Mouse (Mus musculus) adrenal gland, postnatal 4 days (tissue): ENCODE measurements around the gene Morf4l1. TPM values are rescaled to one million over a fixed set of nuclear protein-coding genes. Genes with fewer than 3 reads are reported as not detected.
"Not testable (repeated sequence)": the region's sequence is repeated elsewhere in the genome, so short reads cannot be mapped to it uniquely, and the experiment has no call there.

Experiments used
- DNase-seq, 2 experiments: peaks; one replicate each; pipeline ENCODE4 v3.0.0; 2021 to 2022; ENCODE audit warnings: low spot score in 2 of 2, mixed read lengths in 2 of 2
- total RNA-seq, 2 experiments: library from RNA; stranded (reverse); gene quantifications; 2 replicates each; pipeline ENCODE4 v1.2.3; 2021

Gene Morf4l1
- total RNA-seq, 2 experiments from 2014 or later, result 348 to 362 TPM

DNA sequence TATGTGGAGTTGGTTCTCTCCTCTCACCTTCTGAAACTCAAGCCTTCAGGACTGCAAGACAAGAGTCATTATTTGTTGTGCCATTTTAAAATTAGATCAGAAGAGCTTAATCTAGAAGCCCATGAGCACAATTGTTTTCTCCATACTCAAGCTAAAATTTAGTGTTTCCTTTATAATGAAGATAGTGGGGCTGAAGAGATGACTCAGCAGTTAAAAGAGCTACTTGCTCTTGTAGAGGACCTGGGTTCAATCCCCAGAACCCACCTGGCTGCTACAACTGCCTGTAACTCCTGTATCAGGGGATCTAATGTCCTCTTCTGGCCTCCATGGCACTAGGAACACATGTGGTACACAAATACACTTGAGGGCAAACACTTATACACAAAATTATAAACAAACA, 2.7 kb upstream of the Morf4l1 start:
- no peak for DNase-seq

DNA sequence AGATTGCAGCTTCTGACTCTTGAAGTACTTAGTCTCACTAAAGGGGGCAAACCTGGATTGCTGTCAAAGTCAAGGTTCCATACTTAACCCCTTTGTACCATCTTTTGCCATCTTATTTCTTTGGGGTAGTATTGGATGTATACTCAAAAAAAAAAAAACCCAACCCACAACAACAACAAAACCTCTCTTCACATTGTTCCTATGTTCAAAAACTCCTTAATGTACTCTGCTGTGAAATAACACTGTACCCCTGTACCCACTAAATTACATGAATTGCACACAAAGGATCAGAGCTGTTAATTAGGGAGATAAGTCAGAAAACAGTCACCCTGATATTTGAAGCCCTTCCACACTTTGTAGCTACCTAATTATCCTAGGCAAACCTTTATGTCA, 730 bp upstream of the Morf4l1 start:
- DNase-seq, result no peak

DNA sequence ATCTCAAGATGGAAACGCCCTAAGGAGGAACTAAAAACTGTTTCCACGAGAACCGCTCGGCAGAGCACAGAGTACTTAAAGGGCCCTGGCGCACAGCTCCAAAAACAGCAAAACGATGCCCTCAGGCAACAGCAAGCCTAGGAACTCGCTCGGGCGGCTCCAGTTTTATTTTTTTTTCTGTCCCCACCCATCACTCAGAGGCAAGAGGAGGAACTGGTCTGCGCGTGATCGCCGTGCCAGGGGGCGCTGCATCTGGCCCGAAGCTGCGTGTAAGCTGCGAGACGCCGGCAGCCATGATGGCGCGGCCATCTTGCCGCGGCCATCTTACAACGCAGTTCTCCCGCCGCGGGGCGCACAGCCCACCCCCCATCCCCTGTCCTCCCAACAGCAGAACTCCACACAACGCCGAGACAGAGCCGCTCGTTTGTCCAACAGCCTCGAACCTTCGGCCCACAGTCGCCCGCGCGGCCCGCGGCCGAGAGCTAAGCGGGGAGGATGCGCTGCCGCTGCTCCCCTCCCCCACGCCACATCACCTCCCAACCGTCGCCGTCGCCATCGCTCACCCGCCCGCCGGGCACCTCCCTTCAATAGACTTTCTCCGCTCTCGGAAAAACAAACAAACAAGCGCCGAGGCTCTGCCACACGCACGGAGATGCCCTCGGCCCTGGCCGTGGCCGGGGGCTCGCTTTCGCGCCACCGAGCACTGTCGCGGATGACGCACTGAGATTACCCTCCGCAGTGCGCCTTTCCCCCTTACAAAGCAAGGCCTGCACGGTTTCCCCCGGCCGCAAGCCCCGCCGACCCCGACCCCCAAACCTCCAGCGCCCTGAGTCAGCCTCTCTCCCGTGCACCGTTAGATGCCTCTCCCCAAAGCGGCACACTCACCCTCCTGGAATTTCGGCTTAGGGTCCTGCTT, 665 bp downstream of the Morf4l1 start:
- DNase-seq, result peak; percentile 68 to 71

DNA sequence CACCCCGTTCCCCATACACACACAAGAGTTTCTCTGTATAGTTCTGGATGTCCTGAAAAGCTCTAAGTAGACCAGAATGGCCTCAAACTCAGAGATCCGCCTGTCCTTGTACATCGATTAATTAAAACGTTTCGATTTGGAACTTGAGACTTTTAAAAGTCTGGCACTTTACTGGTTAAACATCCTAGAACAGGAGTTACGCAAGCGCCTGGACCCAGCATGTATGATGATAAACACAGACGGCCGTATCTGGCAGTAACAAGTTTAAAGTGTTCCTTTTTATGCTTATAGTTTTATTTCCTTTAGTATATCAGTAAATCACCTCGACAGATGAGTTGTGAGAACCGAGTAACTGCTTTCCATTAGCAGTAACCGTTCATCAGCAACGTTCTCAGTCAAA, 1.4 kb downstream of the Morf4l1 start:
- no peak for DNase-seq

DNA sequence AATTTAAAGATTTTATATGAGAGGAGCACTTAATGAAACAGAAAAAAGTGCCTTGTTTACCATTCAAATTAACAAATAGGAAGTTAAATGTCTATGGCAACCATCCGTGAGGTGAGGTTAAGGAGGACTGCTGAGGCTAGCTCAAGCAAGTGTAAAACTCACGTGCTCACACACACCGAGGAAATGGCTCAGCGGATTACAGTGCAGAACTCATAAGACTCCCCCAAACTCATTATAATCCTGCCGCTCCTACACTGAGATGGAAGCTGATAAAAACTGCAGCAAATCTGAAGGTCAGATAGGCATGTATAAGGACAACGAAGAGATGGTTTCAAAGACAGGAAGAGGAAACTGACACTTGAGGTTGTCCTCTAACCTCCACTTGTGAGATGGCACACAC, 5.2 kb downstream of the Morf4l1 start:
- no peak for DNase-seq

DNA sequence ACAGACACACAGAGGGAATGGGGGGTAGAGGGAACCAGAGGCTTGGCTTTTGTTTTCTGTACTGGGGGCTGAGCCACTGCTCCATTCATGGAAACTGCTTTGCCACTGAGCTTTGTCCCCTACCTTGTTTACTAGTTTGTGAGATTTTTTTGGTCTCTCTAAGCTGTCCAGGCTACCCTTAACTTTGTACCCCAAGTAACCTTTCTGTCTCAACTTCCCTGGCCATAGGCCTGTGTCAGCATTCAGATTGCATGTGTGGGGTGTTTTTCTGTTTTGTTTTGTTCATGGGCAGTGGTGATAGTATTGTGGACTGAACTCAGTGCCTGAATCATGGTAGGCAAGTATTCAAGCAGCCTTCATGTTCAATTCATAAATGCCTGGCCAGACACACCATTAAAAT, 6.3 kb downstream of the Morf4l1 start:
- DNase-seq, result no peak

DNA sequence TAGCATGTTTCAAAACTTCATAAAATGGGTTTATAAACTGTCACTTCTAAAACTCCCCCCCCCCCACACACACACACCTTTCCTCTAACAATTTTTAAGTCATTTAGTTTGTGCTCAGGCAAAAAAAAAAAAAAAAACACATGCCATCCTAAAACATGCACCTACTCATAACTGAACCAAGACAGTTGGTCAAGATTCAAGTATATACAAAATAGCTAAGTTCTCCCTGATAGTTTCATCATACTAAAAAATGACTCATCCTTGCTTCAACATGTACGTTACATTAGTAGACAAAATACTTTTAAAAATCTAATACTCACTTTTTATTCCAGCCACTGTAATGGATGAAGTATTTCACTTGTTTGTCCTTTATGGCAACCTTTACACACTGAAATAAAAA, 7.7 kb downstream of the Morf4l1 start:
- no peak for DNase-seq

DNA sequence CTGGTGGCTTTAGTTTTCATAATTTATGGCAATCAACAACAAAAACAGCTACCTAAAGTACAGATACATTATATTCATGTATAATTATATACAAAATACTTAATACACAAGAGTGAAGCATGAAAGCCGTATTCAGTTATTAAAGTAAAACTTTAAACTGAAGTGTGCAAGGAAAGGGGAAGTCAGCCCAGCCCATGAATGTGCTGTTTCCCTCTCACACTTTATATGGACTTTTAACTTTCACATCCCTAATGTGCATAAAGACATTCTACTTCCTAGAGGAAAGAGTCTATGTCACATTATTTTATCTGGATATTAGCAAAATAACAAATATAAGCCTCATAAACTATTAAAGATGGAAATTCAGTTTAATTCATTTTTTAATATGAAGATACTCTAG, 9.1 kb downstream of the Morf4l1 start:
- DNase-seq, result no peak

DNA sequence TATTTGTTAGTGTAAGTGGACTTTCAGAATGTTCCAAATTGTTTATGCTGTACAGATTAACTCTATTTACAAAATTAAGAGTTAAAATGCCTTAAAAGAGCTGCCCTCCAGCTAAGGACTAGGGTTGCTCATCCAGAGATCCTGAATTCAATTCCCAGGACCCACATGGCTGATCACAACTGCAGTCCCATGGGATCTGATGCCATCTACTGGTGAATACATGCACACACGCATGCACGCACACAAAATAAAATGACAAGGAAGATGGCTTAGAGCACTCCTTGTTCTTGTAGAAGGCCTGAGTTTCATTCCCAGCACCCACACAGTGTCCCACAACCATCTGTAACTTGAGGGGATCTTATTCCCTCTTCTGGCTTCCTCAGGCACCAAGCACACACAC, 13.8 kb downstream of the Morf4l1 start:
- no peak for DNase-seq

DNA sequence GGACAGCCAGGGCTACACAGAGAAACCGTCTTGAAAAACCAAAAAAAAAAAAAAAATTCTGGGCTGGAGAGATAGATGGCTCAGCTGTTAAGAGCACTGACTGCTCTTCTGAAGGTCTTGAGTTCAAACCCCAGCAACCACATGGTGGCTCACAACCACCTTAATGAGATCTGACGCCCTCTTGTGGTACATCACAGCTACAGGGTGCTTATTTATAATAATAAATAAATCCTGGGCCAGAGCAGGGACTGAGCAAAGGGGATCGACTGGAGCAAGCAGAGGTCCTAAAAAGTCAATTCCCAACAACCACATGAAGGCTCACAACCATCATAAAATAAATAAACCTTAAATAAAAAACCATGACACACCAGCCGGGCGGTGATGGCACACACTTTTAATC, 15.6 kb downstream of the Morf4l1 start:
- no peak for DNase-seq

DNA sequence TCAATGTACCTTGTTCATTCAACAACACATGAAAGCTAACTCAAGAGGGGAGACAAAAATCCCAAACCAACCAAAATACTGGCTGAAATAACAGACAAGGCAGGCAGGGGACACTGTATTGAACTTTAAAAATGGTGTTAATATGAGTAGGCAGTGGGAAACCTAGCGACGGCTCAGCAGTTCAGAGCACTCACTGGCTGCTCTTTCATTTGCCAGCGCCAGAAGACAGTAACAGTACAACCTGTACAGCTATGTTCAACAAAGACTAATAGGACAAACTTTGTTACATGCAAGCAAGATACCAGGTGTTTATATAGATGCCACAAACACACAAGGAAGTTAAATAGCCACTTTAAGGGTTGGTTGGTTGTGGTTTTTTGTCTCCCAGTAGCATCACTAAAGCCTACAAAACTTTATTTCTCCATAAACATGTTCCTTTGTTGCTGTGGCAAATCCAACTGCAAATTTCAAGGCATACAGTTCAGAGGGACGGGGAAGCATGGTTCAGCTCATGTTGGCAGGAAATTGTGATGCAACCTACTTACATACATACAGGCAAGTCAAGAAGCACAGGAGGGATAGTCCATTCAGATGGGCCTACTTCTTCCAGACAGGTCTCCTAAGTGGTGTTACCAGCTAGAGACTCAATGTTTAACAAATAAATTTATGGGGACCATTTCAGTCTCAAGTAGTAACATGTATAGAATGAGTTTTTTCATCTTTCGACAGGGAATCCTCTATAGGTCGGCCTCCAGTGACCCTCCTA, 25.1 kb downstream of the Morf4l1 start:
- DNase-seq, result no peak

DNA sequence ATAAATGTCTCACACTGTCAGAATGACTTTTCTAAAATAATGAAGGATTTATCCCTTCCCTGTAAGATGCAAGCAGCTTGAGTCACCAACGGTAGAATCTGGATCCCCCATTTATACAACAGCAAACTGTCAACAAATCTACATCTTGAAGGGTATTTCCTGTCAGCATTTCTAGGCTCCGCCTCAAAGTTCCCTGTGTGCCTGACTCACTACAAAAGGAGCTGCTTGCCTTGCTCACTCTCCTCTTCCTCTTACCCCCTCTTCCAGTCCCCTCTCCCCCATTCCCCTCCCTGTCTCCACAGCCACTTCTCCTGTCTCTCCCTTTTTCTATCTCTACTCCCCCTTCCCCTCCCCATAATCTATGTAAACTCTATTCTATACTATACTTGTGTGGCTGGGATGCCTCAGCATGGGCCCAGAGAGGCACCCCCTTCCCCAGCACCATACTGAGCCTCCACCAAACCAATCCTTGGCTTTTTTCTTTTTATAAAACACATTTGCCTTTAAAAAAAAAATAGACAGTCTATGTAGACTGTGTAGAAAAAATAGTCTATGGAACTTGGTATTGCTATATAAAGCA, 26.6 kb downstream of the Morf4l1 start:
- DNase-seq, result no peak

DNA sequence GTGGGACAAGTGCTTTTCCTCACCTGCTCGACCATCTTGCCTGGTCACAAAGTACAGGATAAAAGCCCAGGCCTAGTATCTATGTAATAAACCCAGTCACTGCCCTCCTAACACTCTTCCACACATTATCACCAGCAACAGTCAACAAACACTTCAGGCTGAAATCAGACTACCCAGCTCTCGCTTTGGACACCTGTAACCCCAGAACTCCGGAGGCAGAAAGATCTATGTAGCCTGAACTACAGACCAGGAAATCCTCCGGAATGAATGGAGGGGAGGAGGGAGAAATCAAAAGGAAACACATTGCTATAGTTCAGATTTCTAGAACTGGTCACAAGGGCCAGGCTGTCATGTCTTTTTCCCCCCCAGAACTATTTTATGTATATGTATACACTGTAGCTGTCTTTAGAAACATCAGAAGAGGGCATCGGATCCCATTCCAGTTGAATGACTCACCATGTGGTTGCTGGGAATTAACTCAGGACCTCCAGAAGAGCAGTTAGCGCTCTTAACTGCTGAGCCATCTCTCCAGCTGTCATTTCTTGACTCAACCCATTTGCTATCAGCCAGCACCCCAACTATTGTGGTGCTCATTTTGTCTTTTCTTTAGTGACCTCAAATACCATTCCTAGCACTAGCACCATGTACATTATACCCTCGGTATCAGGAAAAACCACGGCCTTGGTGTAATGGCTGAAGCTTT, 29.7 kb downstream of the Morf4l1 start:
- DNase-seq, result no peak

DNA sequence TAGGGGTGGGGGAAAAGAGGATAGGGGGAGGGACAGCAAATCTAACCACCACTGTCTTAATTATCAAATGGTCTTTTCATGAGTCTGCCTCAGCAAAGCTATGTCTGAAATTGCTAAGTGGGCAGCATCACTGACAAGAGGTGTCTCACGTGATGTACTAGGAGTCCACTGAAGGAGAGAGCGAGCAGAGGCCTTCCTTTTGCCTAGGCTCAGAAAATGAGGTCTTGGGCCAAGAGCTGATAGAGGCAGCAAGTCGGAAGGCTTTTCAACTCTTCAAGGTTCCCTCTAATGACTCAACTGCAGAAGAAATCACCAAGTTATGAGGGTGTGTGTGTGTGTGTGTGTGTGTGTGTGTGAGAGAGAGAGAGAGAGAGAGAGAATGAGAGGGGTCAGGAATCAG, 30.4 kb downstream of the Morf4l1 start:
- DNase-seq, result no peak

DNA sequence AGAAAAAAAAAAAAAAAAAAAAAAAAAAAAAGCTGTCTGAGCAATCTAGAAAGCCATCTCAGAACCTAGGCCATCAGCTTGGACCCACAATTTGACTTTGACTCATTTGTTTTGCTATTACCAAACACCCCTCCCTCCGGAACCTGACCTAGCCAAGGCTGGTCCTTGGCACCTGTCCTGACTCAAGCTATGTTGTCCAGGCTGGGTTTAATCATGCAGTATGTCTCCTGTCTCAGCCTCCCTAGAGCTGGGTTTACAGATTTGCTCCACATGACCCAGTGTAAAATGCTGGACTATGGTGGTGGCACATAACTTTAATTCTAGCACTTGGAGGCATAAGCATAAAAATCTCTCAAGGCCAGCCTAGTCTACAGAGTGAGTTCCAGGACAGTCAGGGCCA, 31.6 kb downstream of the Morf4l1 start:
- no peak for DNase-seq

DNA sequence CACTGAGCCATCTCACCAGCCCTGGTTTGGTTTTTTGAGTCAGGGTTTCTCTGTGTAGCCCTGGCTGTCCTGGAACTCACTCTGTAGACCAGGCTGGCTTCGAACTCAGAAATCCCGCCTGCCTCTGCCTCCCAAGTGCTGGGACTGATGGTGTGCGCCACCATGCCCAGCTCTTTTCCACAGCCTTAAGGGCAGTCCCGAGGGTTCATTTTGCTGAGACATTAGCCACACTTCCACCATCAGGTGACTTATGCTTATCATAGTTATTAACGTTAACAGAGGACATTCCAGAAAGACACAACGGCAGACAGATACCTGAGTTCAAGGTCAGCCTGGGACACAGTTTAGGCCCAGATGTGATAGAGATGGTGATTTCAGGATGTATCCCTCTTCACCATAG, 32.6 kb downstream of the Morf4l1 start:
- not testable (repeated sequence) for DNase-seq

DNA sequence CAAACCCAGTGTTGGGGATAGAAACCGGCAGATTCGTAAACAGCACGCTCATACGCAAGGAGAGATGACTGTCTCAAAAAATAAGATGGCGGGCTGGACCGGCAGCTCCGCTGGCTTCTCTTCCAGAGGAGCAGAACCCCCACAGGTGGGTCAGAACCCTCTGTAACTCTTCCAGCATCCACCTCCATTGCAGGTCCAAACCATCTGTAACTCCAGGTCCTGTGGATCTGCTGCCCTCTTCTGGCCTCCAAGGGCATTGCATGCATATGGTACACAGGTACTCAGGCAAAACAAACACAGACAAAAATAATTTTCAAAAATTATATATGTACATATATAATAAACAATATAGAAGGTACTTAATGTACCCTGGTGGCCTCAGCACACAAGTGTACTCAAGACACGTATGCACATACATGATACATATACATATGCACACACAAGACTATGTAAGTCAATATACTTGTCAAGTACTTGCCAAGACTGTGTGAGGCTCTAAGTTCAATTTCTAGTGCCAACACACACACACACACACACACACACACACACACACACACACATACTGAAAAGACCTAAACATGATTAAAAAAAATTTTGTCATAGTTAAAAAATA, 37.6 kb downstream of the Morf4l1 start:
- DNase-seq, result peak in 1 of 2 experiments; percentile 64

DNA sequence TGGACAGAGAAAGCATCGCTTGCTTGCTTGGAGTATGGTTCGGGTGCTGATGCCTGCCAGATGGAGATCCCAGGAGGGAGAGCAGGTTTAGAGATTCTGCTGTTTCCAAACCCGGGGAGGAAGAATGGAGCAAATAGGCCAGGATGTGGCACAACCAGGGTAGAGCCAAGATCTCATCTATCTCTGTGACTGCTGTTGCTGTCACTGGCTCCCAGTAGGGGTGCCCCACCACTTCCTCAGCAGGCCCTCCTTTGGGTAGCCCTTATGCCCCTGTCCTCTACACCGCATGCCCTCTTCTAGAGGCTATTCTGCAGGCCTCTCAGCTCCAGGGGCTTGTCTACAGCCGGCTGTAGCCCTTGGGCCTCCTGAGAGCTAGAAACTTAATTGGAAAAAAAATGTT, 38.4 kb downstream of the Morf4l1 start:
- DNase-seq, result no peak

DNA sequence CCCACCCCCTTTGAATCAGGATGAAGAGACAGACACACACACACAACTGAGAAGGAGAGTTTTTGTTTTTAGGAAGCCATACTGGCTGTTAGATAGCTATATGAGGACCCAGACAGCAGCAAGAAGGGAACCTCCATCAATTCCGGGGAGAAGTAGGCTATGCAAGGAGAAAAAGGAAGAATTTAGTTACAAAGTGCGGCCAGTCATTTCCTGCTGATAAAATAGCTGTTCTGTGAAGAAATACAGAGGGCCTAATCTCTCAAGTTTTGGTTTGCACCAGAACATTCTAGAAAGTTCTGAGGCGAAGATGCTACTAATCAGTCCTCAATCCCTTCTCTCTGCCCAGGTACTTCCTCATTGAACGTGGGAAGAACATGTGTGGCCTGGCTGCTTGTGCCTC, 39.2 kb downstream of the Morf4l1 start:
- no peak for DNase-seq

DNA sequence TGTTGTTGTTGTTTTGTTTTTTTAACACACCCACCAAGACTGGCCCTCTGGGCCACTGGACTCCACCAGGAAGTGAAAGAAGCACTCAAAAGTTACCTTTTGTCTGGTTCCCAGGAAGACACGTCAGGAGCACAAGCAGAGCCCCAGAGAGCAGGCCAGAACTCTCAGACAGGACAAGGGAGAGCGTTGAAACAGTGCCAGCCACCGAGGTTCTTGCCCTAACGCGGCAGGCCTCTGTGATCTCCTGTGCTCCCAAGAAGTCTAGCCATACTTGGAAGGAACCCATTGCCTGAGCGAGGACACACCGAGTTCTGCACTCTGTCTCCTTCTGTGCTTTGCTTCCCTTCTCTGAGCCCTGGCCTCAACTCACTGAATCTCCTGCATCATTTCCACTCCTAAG, 44.4 kb downstream of the Morf4l1 start:
- DNase-seq, result no peak

DNA sequence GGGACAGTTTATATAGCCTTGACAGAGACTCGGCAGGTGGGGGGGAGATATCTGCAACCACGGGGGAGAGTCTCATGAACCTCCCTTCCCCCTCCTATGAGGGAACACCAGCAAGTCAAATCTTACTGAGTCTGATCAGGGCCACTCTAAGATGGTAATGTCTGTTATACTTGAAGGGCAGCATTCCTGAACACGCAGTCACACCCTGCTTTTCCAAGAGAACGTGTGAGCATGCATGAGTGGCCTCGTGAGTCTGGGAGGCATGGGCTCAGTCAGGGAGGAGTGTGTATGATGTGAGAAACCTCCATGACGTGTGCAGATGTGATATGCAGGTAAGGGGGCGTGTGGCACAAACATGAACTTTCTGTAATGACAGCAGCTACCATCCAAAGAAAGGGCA, 45.1 kb downstream of the Morf4l1 start:
- DNase-seq, result no peak
